Mouse (Mus musculus) CH12.LX (cell line): Measurements from ENCODE around the gene BC030867. TPM values are rescaled to one million over a fixed set of nuclear protein-coding genes. Genes with fewer than 3 reads are reported as not detected.

Experiments used
- DNase-seq: peaks from one replicate; pipeline ENCODE4 v3.0.0-alpha.2; 2013; ENCODE audit errors: extremely low read depth
- H3K27ac ChIP-seq: 2 replicates; pipeline ENCODE4 v1.5.1; 2012; ENCODE audit warnings: low read depth, mild to moderate bottlenecking, control low read depth, moderate library complexity; ENCODE audit not compliant: insufficient read depth
- H3K27me3 ChIP-seq: replicated peaks from 2 replicates; pipeline ENCODE3; 2012; ENCODE audit warnings: inconsistent platforms
- H3K36me3 ChIP-seq, 2 experiments: replicated peaks in 1 of 2; 2 replicates each; pipeline versions ENCODE3 to v1.6.1; 2012; ENCODE audit warnings: inconsistent platforms in 1 of 2, low read length in 1 of 2, mild to moderate bottlenecking in 1 of 2, mixed read lengths in 1 of 2, moderate library complexity in 1 of 2; ENCODE audit not compliant: control insufficient read depth in 1 of 2, insufficient read depth in 1 of 2
- H3K4me1 ChIP-seq, 2 experiments: 2 replicates each; pipeline ENCODE4 v1.6.1; 2012; ENCODE audit warnings: inconsistent platforms in 1 of 2, moderate library complexity in 1 of 2; ENCODE audit not compliant: insufficient read depth in 2 of 2, control insufficient read depth in 1 of 2
- H3K4me2 ChIP-seq: 2 replicates; pipeline ENCODE4 v1.6.1; 2012; ENCODE audit warnings: low read depth, mild to moderate bottlenecking, control low read depth; ENCODE audit not compliant: poor library complexity, insufficient read depth, severe bottlenecking
- H3K4me3 ChIP-seq, 3 experiments: fragments of 150-350 bp in 1 of 3; sonication (generic) in 1 of 3; replicated peaks in 1 of 3; 2 replicates each; pipeline versions ENCODE3 to v1.5.1; 2011 to 2012; ENCODE audit warnings: low read depth in 2 of 3, low read length in 2 of 3, mild to moderate bottlenecking in 2 of 3, moderate library complexity in 2 of 3, control low read depth in 1 of 3, improper control_type of control experiment in 1 of 3, inconsistent platforms in 1 of 3, mixed read lengths in 1 of 3; ENCODE audit not compliant: poor library complexity in 1 of 3
- H3K79me2 ChIP-seq: replicated peaks from 2 replicates; pipeline ENCODE4 v1.6.1; 2012; ENCODE audit warnings: mild to moderate bottlenecking, moderate library complexity; ENCODE audit not compliant: control insufficient read depth, poor library complexity, insufficient read depth, severe bottlenecking; ENCODE audit errors: extremely low read depth
- H3K9ac ChIP-seq: 2 replicates; pipeline ENCODE4 v1.6.1; 2012; ENCODE audit warnings: low read depth, mild to moderate bottlenecking, control low read depth, moderate library complexity; ENCODE audit not compliant: insufficient read depth
- H3K9me3 ChIP-seq: replicated peaks from 2 replicates; pipeline ENCODE3; 2012; ENCODE audit warnings: low read length, inconsistent platforms, mixed read lengths
- CTCF ChIP-seq, 2 experiments: IDR thresholded peaks in 1 of 2; conservative IDR thresholded peaks in 1 of 2; 2 replicates each; pipeline ENCODE4 v1.5.1; 2011 to 2012; ENCODE audit warnings: low read depth in 2 of 2, low read length in 2 of 2, improper control_type of control experiment in 1 of 2, inconsistent platforms in 1 of 2, mild to moderate bottlenecking in 1 of 2, moderate library complexity in 1 of 2
- ELF1 ChIP-seq: IDR thresholded peaks from 2 replicates; pipeline ENCODE4 v1.6.1; 2014; ENCODE audit warnings: low read depth, mild to moderate bottlenecking, inconsistent platforms, low read length, improper control_type of control experiment
- ETS1 ChIP-seq: conservative IDR thresholded peaks from 2 replicates; pipeline ENCODE4 v1.6.1; 2012; ENCODE audit warnings: low read depth, mild to moderate bottlenecking, inconsistent platforms, low read length, improper control_type of control experiment, moderate library complexity
- GABPA ChIP-seq: IDR thresholded peaks from 2 replicates; pipeline ENCODE4 v1.6.1; 2012; ENCODE audit warnings: low read depth, low read length, improper control_type of control experiment, inconsistent platforms; ENCODE audit not compliant: insufficient replicate concordance
- HCFC1 ChIP-seq: IDR thresholded peaks from 2 replicates; pipeline ENCODE4 v1.6.1; 2012; ENCODE audit warnings: low read depth, mild to moderate bottlenecking, inconsistent platforms, low read length, improper control_type of control experiment
- JUND ChIP-seq: conservative IDR thresholded peaks from 2 replicates; pipeline ENCODE4 v1.6.1; 2011; ENCODE audit warnings: low read depth, low read length, improper control_type of control experiment
- MAFK ChIP-seq: IDR thresholded peaks from 2 replicates; pipeline ENCODE4 v1.6.1; 2011; ENCODE audit warnings: low read length, improper control_type of control experiment; ENCODE audit not compliant: insufficient replicate concordance
- MAX ChIP-seq: IDR thresholded peaks from 2 replicates; pipeline ENCODE4 v1.6.1; 2011; ENCODE audit warnings: low read length, improper control_type of control experiment
- MAZ ChIP-seq: IDR thresholded peaks from 2 replicates; pipeline ENCODE4 v1.6.1; 2012; ENCODE audit warnings: low read depth, mild to moderate bottlenecking, inconsistent platforms, low read length, improper control_type of control experiment, moderate library complexity
- MXI1 ChIP-seq: IDR thresholded peaks from 2 replicates; pipeline ENCODE4 v1.6.1; 2011; ENCODE audit warnings: mild to moderate bottlenecking, low read depth, low read length, improper control_type of control experiment
- MYC ChIP-seq: IDR thresholded peaks from 2 replicates; pipeline ENCODE4 v1.6.1; 2011; ENCODE audit warnings: low read depth, mild to moderate bottlenecking, improper control_type of control experiment, low read length
- NELFE ChIP-seq: IDR thresholded peaks from 2 replicates; pipeline ENCODE4 v1.6.1; 2011; ENCODE audit warnings: low read depth, low read length, improper control_type of control experiment
- NRF1 ChIP-seq: IDR thresholded peaks from 2 replicates; pipeline ENCODE4 v1.6.1; 2014; ENCODE audit warnings: low read depth, mild to moderate bottlenecking, inconsistent platforms, low read length, improper control_type of control experiment, moderate library complexity
- PAX5 ChIP-seq: IDR thresholded peaks from 2 replicates; pipeline ENCODE4 v1.6.1; 2012; ENCODE audit warnings: low read length, inconsistent platforms, mixed read lengths
- POLR2A ChIP-seq: IDR thresholded peaks from 2 replicates; pipeline ENCODE4 v1.6.1; 2011; ENCODE audit warnings: low read depth, mild to moderate bottlenecking, improper control_type of control experiment, low read length
- RCOR1 ChIP-seq: conservative IDR thresholded peaks from 2 replicates; pipeline ENCODE4 v1.6.1; 2012; ENCODE audit warnings: low read depth, mild to moderate bottlenecking, inconsistent platforms, low read length, improper control_type of control experiment
- SIN3A ChIP-seq: IDR thresholded peaks from 2 replicates; pipeline ENCODE4 v1.6.1; 2012; ENCODE audit warnings: low read length, improper control_type of control experiment, inconsistent platforms
- SMC3 ChIP-seq: IDR thresholded peaks from 2 replicates; pipeline ENCODE4 v1.6.1; 2011; ENCODE audit warnings: low read depth, low read length, improper control_type of control experiment
- TCF12 ChIP-seq: IDR thresholded peaks from 2 replicates; pipeline ENCODE4 v1.6.1; 2014; ENCODE audit warnings: low read depth, mild to moderate bottlenecking, inconsistent platforms, low read length, improper control_type of control experiment
- UBTF ChIP-seq: IDR thresholded peaks from 2 replicates; pipeline ENCODE4 v1.6.1; 2012; ENCODE audit warnings: low read depth, mild to moderate bottlenecking, inconsistent platforms, low read length, improper control_type of control experiment, moderate library complexity
- USF1 ChIP-seq: IDR thresholded peaks from 2 replicates; pipeline ENCODE4 v1.6.1; 2014; ENCODE audit warnings: low read depth, mild to moderate bottlenecking, inconsistent platforms, low read length, improper control_type of control experiment
- USF2 ChIP-seq: conservative IDR thresholded peaks from 2 replicates; pipeline ENCODE4 v1.6.1; 2011; ENCODE audit warnings: low read depth, low read length, improper control_type of control experiment
- ZC3H11A ChIP-seq: IDR thresholded peaks from 2 replicates; pipeline ENCODE4 v1.6.1; 2012; ENCODE audit warnings: low read depth, mild to moderate bottlenecking, inconsistent platforms, low read length, improper control_type of control experiment
- ZMIZ1 ChIP-seq: IDR thresholded peaks from 2 replicates; pipeline ENCODE4 v1.6.1; 2012; ENCODE audit warnings: low read depth, mild to moderate bottlenecking, inconsistent platforms, low read length, improper control_type of control experiment
- ZNF384 ChIP-seq: IDR thresholded peaks from 2 replicates; pipeline ENCODE4 v1.6.1; 2012; ENCODE audit warnings: low read depth, low read length, improper control_type of control experiment, inconsistent platforms
- dilution Hi-C: fragments of 300-500 bp; cut with MboI; formaldehyde crosslinking; loops from 2 replicates; pipeline ENCODE4 v1.14.3; 2020; ENCODE audit warnings: low sequenced_read_pairs; ENCODE audit not compliant: extremely low pct_unique_long_range_greater_than_20kb, extremely low pct_ligation_motif_present
- in situ Hi-C: fragments of 300-500 bp; cut with MboI; formaldehyde crosslinking; loops from 3 replicates; pipeline ENCODE4 v1.14.3; 2019; ENCODE audit warnings: low sequenced_read_pairs, low pct_ligation_motif_present, low pct_unique_long_range_greater_than_20kb, mixed read lengths
- polyA plus RNA-seq: library from polyadenylated mRNA; unstranded; fragments of >175 nt; gene quantifications from 2 replicates; pipeline ENCODE4 v1.2.1, GENCODE M21; 2012; ENCODE audit warnings: low read depth; ENCODE audit not compliant: insufficient read length
- total RNA-seq, 2 experiments: library from RNA; depleted of rRNA; stranded (reverse); fragments of 300-350 nt in 1 of 2; fragments of >200 nt in 1 of 2; gene quantifications; 2 replicates each; pipeline ENCODE4 v1.2.3; 2012 to 2014

BC030867 gene
- total and polyA plus RNA-seq, 3 experiments = 11.4 to 34.0 (median 26.2) TPM

GRCm38 (mm10) chr11:102267480-102267879, 18.8 kb downstream of the BC030867 start (continued):
- TF ChIP-seq ELF1 (peak; percentile 51), PAX5 (no peak), NRF1 (no peak), JUND (no peak), ZMIZ1 (no peak), CTCF (conservative IDR thresholded peaks at IDR 0.05 in 1 of 2, IDR thresholded peaks at IDR 0.05 in 1 of 2; ENCODE audit: low read depth in 2 of 2, low read length in 2 of 2) (peak; percentile 29 to 85), USF2 (no peak), USF1 (no peak), RCOR1 (no peak), MXI1 (no peak), ZC3H11A (no peak)

GRCm38 (mm10) chr11:102268520-102269244, 20.0 kb downstream of the BC030867 start, which contains the start of gene Asb16:
Asb16 (plus strand) TSS chr11:102268743.
- Histone ChIP-seq H3K27me3 (peaks cover 10% of the 10 kb centered on the region), H3K27ac (no peak within 1 kb of the TSS), H3K36me3 (peaks cover 14 to 25% of the 10 kb centered on the region in 2 experiments), H3K9me3 (no peaks in the 10 kb centered on the region), H3K4me3 (no peak within 1 kb of the TSS), H3K4me1 (peaks cover 0 to 15% of the 10 kb centered on the region in 2 experiments; a peak in 2 of 4 replicates), H3K9ac (no peak within 1 kb of the TSS), H3K4me2 (peak within 1 kb of the TSS; percentile 23; the same call in 1 of the 2 replicates), H3K79me2 (no peaks in the 10 kb centered on the region)
- in situ Hi-C loops = no loop called here
- no peak for TF ChIP-seq POLR2A
- TF ChIP-seq UBTF = no peak
- no peak for TF ChIP-seq ZNF384
- TF ChIP-seq NRF1 = no peak
- no peak for TF ChIP-seq RCOR1
- no peak for TF ChIP-seq GABPA
- TF ChIP-seq TCF12 = no peak
- no peak for TF ChIP-seq NELFE
- TF ChIP-seq ETS1 = no peak
- no peak for TF ChIP-seq MAZ
- no peak for TF ChIP-seq CTCF (conservative IDR thresholded peaks at IDR 0.05 in 1 of 2, IDR thresholded peaks at IDR 0.05 in 1 of 2; ENCODE audit: low read depth in 2 of 2, low read length in 2 of 2)
- no peak for TF ChIP-seq ZC3H11A
- TF ChIP-seq MAFK = no peak
- TF ChIP-seq MYC = no peak
- TF ChIP-seq SIN3A = no peak
- TF ChIP-seq USF2 = no peak
- TF ChIP-seq SMC3 = no peak
- TF ChIP-seq MAX = no peak
- TF ChIP-seq HCFC1 = no peak
- DNase-seq = no peak
- dilution Hi-C loops = no loop called here
